Mouse (Mus musculus) hindbrain, embryonic 10.5 days (tissue): Measurements from ENCODE around the gene Mia3. TPM values are rescaled to one million over a fixed set of nuclear protein-coding genes. Genes with fewer than 3 reads are reported as not detected.

Experiments used
- DNase-seq: peaks from one replicate; pipeline ENCODE4 v3.0.0-alpha.2; 2017; ENCODE audit warnings: low spot score
- H3K27ac ChIP-seq: fragments of 300-500 bp; sonication (generic); 2 replicates; pipeline ENCODE4 v1.5.1; 2016; ENCODE audit warnings: mild to moderate bottlenecking, moderate library complexity
- H3K27me3 ChIP-seq: fragments of 300-500 bp; sonication (generic); 2 replicates; pipeline ENCODE4 v1.6.1; 2016; ENCODE audit warnings: mild to moderate bottlenecking; ENCODE audit not compliant: poor library complexity, insufficient read depth, severe bottlenecking
- H3K36me3 ChIP-seq: fragments of 300-500 bp; sonication (generic); 2 replicates; pipeline ENCODE4 v1.6.1; 2016; ENCODE audit warnings: mild to moderate bottlenecking, moderate library complexity
- H3K4me1 ChIP-seq: fragments of 300-500 bp; sonication (generic); replicated peaks from 2 replicates; pipeline ENCODE4 v1.6.1; 2016; ENCODE audit warnings: mild to moderate bottlenecking
- H3K4me3 ChIP-seq: fragments of 300-500 bp; sonication (generic); 2 replicates; pipeline ENCODE4 v1.5.1; 2016; ENCODE audit warnings: mild to moderate bottlenecking, moderate library complexity
- H3K9me3 ChIP-seq: fragments of 300-500 bp; sonication (generic); 2 replicates; pipeline ENCODE4 v1.6.1; 2016; ENCODE audit warnings: mild to moderate bottlenecking, moderate library complexity
- WGBS: fragments of 180-500 bp; shearing (Covaris S2); methylation state at CpG from one replicate; pipeline ENCODE4 v1.1.7; 2016; 5-methylcytosine and 5-hydroxymethylcytosine counted together
- polyA plus RNA-seq: library from polyadenylated mRNA; unstranded; fragments of >200 nt; fragmentation: Nextera tagmentation; extraction: Ambion mirVana; gene quantifications from 2 replicates; pipeline ENCODE4 v1.2.1, GENCODE M21; 2016

Mia3 gene
- polyA plus RNA-seq, 1 experiment from 2014 or later: 74.6 TPM

GRCm38 (mm10) chr1:183289576-183289975 lies 79.8 kb downstream of the Mia3 start:
- 92% methylated on average over 4 of the region's 4 CpGs for WGBS
- Histone ChIP-seq H3K36me3 (peaks cover 94% of the 10 kb centered on the region), H3K4me1 (no peaks in the 10 kb centered on the region), H3K4me3 (no peak overlapping the region), H3K27ac (no peak overlapping the region), H3K27me3 (no peaks in the 10 kb centered on the region), H3K9me3 (no peaks in the 10 kb centered on the region)
- no peak for DNase-seq

GRCm38 (mm10) chr1:183288351-183288750 lies 81.0 kb downstream of the Mia3 start:
- DNase-seq: no peak
- Histone ChIP-seq H3K4me1 (no peaks in the 10 kb centered on the region), H3K36me3 (peaks cover 98% of the 10 kb centered on the region), H3K9me3 (no peaks in the 10 kb centered on the region), H3K27ac (no peak overlapping the region), H3K27me3 (no peaks in the 10 kb centered on the region), H3K4me3 (no peak overlapping the region)
- 90% methylated on average over 3 of the region's 3 CpGs for WGBS

Other genes starting within 250 kb of the Mia3 start
- gene Disp1, start 148.0 kb downstream of the Mia3 start, polyA plus RNA-seq: 12.5 and 13.0 TPM in 2 replicates
- 45.5 and 47.7 TPM in 2 replicates for gene Aida, start 73.0 kb downstream of the Mia3 start, polyA plus RNA-seq
- gene Brox, start 72.3 kb downstream of the Mia3 start, polyA plus RNA-seq: 42.7 and 47.1 TPM in 2 replicates
- gene Taf1a, start 19.4 kb upstream of the Mia3 start, polyA plus RNA-seq: 16.3 and 19.0 TPM in 2 replicates
- 0.13 TPM in 1 of 2 replicates, not detected in the other for gene Hhipl2, start 48.7 kb upstream of the Mia3 start, polyA plus RNA-seq